Mouse (Mus musculus): ENCODE results near the gene Ssbp2. TPM values are rescaled to one million over a fixed set of nuclear protein-coding genes. Genes with fewer than 3 reads are reported as not detected.

The Ssbp2 gene
- total RNA-seq, 2 experiments from 2014 or later, result 116 to 135 TPM

- DNase-seq, result no peak
Measured at GRCm38 (mm10) chr13:91740851-91741250, 280.8 kb downstream of the Ssbp2 start.

GRCm38 (mm10) chr13:91741280-91742047, 281.4 kb downstream of the Ssbp2 start, which contains the start of gene Acot12:
TSS of gene Acot12 (plus strand) at chr13:91741512.
- DNase-seq, result peak in 1 of 2 experiments; percentile 20

DNA sequence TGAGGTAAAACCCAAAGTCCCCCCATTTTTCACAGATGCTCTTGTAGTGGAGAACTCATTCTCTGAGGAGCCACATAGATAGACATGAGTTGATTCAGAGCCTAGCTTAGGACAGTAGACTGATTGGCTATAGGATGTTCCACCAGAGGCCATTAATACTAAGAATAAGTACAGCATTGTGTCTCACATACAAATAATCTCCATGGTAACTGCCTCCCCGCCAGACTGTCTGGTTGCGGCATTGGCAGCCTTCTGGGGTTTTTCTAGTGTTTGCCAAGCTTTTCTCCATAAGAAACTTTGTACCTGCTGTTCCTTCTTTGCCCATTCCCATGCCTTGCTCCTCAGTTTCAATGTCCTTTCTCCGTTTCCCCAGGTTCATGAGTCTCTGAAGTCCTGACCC, 283.1 kb downstream of the Ssbp2 start:
- no peak for DNase-seq

- no peak for DNase-seq
Measured at GRCm38 (mm10) chr13:91746470-91746869, 286.4 kb downstream of the Ssbp2 start.

DNA sequence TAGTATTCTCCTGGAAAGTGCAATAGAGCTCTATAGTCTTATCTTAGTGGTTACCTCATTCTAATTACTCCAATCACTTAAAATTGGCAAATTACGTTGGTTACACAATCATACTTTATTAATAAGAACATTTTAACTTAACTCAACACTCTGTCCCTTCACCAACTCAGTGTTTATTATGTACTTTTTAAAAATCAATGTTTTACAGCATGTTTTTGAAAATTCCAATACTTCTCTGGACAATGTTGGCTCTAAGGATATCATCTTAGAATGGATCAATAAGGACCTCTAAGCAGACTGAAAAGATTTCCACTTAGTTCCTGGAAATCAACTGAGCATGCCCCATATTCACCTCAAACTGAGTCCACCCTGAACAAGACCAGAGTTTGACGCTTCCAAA, 288.3 kb downstream of the Ssbp2 start:
- no peak for DNase-seq

DNA sequence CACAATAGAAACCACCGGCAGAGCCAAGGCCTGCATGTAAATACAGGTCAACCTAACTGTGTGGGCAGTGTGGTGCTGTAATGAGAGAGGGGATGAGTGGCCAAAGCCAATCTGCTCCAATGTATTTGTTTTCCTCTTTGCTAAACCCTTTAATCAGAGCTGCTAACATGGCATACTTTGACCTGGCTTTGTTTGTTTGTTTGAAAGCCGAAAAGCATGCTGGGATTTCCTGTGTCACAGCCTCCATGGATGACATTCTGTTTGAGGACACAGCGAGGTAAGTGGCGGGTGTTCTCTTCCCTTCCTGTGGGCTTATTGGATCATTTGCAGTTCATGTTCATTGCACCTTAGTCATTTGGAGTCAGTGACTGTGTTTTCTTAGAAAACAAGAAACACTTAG, 289.9 kb downstream of the Ssbp2 start:
- DNase-seq, result no peak

Small RNAs within 50 kb of the gene (microRNA-seq; reads per million reads assigned to microRNA genes)
- 0 reads per million in 2 experiments for gene Gm27656

Other genes with a start within 250 kb of the Ssbp2 start
- gene Atg10, start 236.3 kb upstream of the Ssbp2 start, total RNA-seq (2021), result 10 to 100 TPM; 14.4 to 16.0 TPM

Measured in layer of hippocampus, postnatal 36 days (tissue).